Mouse (Mus musculus) frontal cortex, postnatal 14 days (tissue): ENCODE measurements at regions not wholly inside any gene's neighbourhood (a gene's known extent, or its start where the extent isn't known, plus 50 kb on each side); places are given as distances from the start of the nearest gene placed in this dataset.

Experiments
- DNase-seq, 2 experiments: peaks; one replicate each; pipeline ENCODE4 v3.0.0; 2022; ENCODE audit warnings: low spot score in 2 of 2

DNA sequence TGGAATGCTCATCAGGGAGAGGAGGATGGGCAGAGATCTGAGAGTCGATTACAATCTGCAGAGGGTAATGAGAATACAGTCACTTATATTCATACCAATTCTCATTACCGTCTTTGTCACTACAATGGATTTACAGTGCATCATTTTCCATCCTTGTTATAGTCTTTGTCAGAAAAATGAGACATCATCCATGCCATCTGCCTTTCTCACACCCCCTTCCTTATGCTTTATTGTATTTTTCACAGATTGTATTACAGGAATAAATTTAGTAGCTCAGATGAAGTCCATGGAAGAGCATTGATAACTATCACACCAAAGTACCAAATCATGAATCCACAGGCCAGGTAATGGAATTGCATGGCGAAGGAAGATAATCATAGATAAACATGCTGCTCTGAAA is 779.5 kb downstream of the Cenpc1 start:
- DNase-seq, result no peak

- DNase-seq, result no peak
These were observed 816.9 kb downstream of the Cenpc1 start for GRCm38 (mm10) chr5:85248453-85248852.

- DNase-seq, result no peak
These were observed 823.2 kb upstream of the Epha5 start for GRCm38 (mm10) chr5:85240380-85240779.

GRCm38 (mm10) chr5:85239509-85240031 is 822.4 kb upstream of the Epha5 start:
- DNase-seq, result peak in 1 of 2 experiments; percentile 5
